Mouse (Mus musculus): ENCODE measurements around the gene Babam2. TPM values are rescaled to one million over a fixed set of nuclear protein-coding genes. Genes with fewer than 3 reads are reported as not detected.

Gene Babam2
- polyA plus RNA-seq, 1 experiment = 92.8 TPM

DNA sequence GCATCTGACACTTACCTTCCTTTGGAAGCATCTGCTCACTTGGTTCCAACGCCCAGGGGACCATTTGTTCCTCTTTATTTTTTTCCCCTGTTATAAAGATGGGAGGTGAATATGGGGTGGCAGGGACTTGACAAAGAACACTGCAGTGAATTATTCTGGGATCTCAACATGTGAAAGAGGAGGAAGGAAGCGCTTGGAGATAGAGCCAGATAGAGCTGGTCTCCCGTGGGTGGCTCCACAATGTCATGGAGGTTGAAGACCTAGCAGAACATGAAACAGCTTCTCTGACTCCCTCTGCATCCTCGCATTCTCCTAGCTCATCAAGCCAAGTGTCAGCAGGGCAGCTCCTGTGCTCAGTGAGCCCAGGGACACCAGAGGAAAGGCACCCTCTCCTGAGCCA, 312.6 kb downstream of the Babam2 start:
- Histone ChIP-seq H3K27me3 (ENCODE audit: control insufficient read depth, insufficient read depth, low read length, poor library complexity, severe bottlenecking) (no peaks in the 10 kb centered on the region), H3K36me3 (ENCODE audit: control insufficient read depth, insufficient read depth, low read length, poor library complexity, severe bottlenecking) (no peaks in the 10 kb centered on the region), H3K9ac (ENCODE audit: low read depth, poor library complexity, severe bottlenecking) (no peak overlapping the region), H3K4me3 (ENCODE audit: low read depth, low read length) (no peak overlapping the region), H3K9me3 (replicated peaks; ENCODE audit: control insufficient read depth, insufficient read depth, low read length, poor library complexity, severe bottlenecking) (no peaks in the 10 kb centered on the region), H3K27ac (ENCODE audit: insufficient read depth, low read length) (no peak overlapping the region), H3K4me1 (ENCODE audit: control insufficient read depth, insufficient read depth, low read length) (no peaks in the 10 kb centered on the region)
- TF ChIP-seq POLR2A (IDR thresholded peaks at IDR 0.05; ENCODE audit: insufficient read depth, low read length) (no peak), EP300 (IDR thresholded peaks at IDR 0.05; ENCODE audit: insufficient read depth, low read depth, low read length) (no peak)

DNA sequence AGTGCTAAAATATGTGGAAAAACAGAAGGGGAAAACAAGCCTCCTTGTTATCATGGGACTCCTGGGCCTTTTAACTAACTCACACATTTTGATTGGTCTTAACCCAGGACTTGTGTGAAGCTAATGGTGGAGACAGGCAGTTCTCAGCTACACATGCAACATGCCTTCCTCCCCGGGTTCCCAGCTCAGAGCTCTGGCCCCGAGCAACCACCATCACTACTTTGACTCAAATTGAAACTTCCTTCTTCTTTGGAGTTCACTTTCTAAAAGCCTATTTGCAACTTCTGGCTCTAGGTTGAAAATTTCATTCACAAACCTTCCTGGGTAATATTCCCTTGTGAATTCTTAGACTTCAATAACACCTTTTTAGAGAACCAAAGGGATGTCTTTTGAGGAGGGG, 315.6 kb downstream of the Babam2 start:
- Histone ChIP-seq H3K4me1 (ENCODE audit: control insufficient read depth, insufficient read depth, low read length) (peaks cover 1% of the 10 kb centered on the region), H3K27ac (ENCODE audit: insufficient read depth, low read length) (no peak overlapping the region), H3K4me3 (ENCODE audit: low read depth, low read length) (no peak overlapping the region), H3K9me3 (replicated peaks; ENCODE audit: control insufficient read depth, insufficient read depth, low read length, poor library complexity, severe bottlenecking) (no peaks in the 10 kb centered on the region), H3K36me3 (ENCODE audit: control insufficient read depth, insufficient read depth, low read length, poor library complexity, severe bottlenecking) (no peaks in the 10 kb centered on the region), H3K27me3 (ENCODE audit: control insufficient read depth, insufficient read depth, low read length, poor library complexity, severe bottlenecking) (no peaks in the 10 kb centered on the region), H3K9ac (ENCODE audit: low read depth, poor library complexity, severe bottlenecking) (no peak overlapping the region)
- TF ChIP-seq POLR2A (IDR thresholded peaks at IDR 0.05; ENCODE audit: insufficient read depth, low read length) (no peak), EP300 (IDR thresholded peaks at IDR 0.05; ENCODE audit: insufficient read depth, low read depth, low read length) (no peak), CTCF (IDR thresholded peaks at IDR 0.05; ENCODE audit: low read depth, low read length) (no peak)

DNA sequence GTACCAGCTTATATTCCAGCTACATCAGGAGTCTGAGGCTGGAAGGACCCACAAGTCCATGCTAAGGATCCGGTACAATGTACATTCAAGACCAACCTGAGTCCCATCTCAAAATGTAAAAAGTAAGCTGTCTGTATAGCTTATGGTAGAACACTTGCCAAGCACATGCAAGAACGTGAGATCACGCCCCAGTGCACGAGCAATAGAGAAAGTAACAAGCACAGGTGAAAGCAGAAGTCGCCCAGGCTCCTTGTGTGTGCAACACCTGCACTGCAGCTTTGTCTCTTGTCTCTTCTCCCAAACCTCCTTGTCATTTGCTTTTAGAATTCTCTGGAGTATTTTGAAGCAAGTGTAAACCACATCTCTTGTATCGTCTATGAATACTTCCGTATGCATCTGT, 317.3 kb downstream of the Babam2 start:
- Histone ChIP-seq H3K4me1 (ENCODE audit: control insufficient read depth, insufficient read depth, low read length) (peaks cover 1% of the 10 kb centered on the region), H3K27me3 (ENCODE audit: control insufficient read depth, insufficient read depth, low read length, poor library complexity, severe bottlenecking) (no peaks in the 10 kb centered on the region), H3K9ac (ENCODE audit: low read depth, poor library complexity, severe bottlenecking) (no peak overlapping the region), H3K4me3 (ENCODE audit: low read depth, low read length) (no peak overlapping the region), H3K9me3 (replicated peaks; ENCODE audit: control insufficient read depth, insufficient read depth, low read length, poor library complexity, severe bottlenecking) (no peaks in the 10 kb centered on the region), H3K36me3 (ENCODE audit: control insufficient read depth, insufficient read depth, low read length, poor library complexity, severe bottlenecking) (no peaks in the 10 kb centered on the region), H3K27ac (ENCODE audit: insufficient read depth, low read length) (no peak overlapping the region)
- TF ChIP-seq CTCF (IDR thresholded peaks at IDR 0.05; ENCODE audit: low read depth, low read length) = no peak

DNA sequence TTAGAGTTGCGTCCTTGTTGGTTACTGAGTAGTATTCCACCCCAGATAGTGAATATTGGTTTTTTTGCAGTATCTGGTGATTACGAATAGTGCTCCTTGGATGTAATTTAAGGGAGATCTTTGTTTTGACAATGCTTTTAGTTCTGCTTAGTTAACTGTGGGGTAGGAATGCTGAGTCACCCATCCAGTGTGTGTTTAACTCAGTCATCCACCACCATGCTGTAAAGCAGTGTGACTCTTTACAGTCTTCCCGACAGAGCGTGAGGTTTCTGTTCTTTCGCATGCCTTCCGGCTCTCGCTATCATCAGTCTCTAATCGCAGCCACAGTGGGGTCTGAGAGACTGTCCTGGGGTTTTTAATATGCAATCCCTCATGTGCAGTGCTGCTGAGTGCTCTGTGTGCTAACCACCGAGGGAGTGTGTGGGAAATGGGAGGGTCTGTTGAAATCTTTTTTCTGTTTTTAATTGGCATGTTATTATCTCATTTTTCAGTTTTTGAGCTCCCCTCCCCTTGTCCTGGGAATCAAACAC, 318.5 kb downstream of the Babam2 start:
- H3K4me1 ChIP-seq (ENCODE audit: control insufficient read depth, insufficient read depth, low read length) = peaks cover 1% of the 10 kb centered on the region
- H3K27me3 ChIP-seq (ENCODE audit: control insufficient read depth, insufficient read depth, low read length, poor library complexity, severe bottlenecking) = no peaks in the 10 kb centered on the region
- H3K4me3 ChIP-seq (ENCODE audit: low read depth, low read length) = no peak overlapping the region
- H3K9me3 ChIP-seq (replicated peaks; ENCODE audit: control insufficient read depth, insufficient read depth, low read length, poor library complexity, severe bottlenecking) = no peaks in the 10 kb centered on the region
- H3K36me3 ChIP-seq (ENCODE audit: control insufficient read depth, insufficient read depth, low read length, poor library complexity, severe bottlenecking) = no peaks in the 10 kb centered on the region
- H3K9ac ChIP-seq (ENCODE audit: low read depth, poor library complexity, severe bottlenecking) = no peak overlapping the region
- H3K27ac ChIP-seq (ENCODE audit: insufficient read depth, low read length) = no peak overlapping the region
- no peak for TF ChIP-seq CTCF (IDR thresholded peaks at IDR 0.05; ENCODE audit: low read depth, low read length)
- no peak for TF ChIP-seq EP300 (IDR thresholded peaks at IDR 0.05; ENCODE audit: insufficient read depth, low read depth, low read length)
- no peak for TF ChIP-seq POLR2A (IDR thresholded peaks at IDR 0.05; ENCODE audit: insufficient read depth, low read length)

DNA sequence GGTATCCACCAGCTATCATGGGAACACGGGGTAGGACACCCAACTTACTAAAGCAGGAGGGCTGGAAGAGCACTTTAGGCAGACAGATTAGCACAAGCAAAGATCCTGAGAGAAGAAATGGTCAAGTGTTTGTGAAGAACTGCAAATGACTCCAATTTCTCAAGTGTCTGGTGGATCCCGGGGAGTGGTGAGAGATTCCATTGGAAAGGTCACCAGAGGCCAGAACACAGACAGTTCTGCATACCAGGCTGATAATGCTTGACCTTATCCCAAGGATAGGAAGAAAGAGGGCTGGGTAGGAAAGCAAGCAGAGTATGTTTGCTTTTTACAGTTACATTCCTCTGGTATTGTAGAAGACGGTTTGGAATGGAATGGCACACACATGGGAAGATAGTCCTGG, 320.2 kb downstream of the Babam2 start:
- Histone ChIP-seq H3K27ac (ENCODE audit: insufficient read depth, low read length) (peak overlapping the region; percentile 48; the same call in 1 of the 2 replicates), H3K9me3 (replicated peaks; ENCODE audit: control insufficient read depth, insufficient read depth, low read length, poor library complexity, severe bottlenecking) (no peaks in the 10 kb centered on the region), H3K4me1 (ENCODE audit: control insufficient read depth, insufficient read depth, low read length) (peaks cover 1% of the 10 kb centered on the region), H3K9ac (ENCODE audit: low read depth, poor library complexity, severe bottlenecking) (no peak overlapping the region), H3K36me3 (ENCODE audit: control insufficient read depth, insufficient read depth, low read length, poor library complexity, severe bottlenecking) (no peaks in the 10 kb centered on the region), H3K4me3 (ENCODE audit: low read depth, low read length) (no peak overlapping the region), H3K27me3 (ENCODE audit: control insufficient read depth, insufficient read depth, low read length, poor library complexity, severe bottlenecking) (no peaks in the 10 kb centered on the region)
- TF ChIP-seq POLR2A (IDR thresholded peaks at IDR 0.05; ENCODE audit: insufficient read depth, low read length) (no peak), CTCF (IDR thresholded peaks at IDR 0.05; ENCODE audit: low read depth, low read length) (no peak), EP300 (IDR thresholded peaks at IDR 0.05; ENCODE audit: insufficient read depth, low read depth, low read length) (no peak)

DNA sequence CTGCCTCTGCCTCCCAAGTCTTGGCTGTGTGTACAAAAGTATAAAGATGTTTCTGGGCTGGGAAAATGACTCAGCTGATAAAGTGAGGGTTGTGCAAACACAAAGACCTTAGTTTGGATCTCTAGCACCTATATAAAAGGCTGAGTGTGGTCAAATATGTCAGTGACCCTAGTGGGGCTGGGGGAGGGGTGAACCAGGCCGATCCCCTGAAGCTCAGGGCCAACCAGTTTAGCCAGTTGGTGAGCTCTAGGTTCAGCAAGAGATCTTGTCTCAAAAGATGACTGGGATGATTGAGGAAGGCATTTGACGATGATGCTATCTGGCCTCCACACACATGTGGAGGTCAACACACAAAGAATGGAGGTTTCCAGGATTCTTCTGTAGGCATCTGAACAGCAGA, 320.8 kb downstream of the Babam2 start:
- Histone ChIP-seq H3K4me3 (ENCODE audit: low read depth, low read length) (no peak overlapping the region), H3K4me1 (ENCODE audit: control insufficient read depth, insufficient read depth, low read length) (peaks cover 1% of the 10 kb centered on the region), H3K9me3 (replicated peaks; ENCODE audit: control insufficient read depth, insufficient read depth, low read length, poor library complexity, severe bottlenecking) (no peaks in the 10 kb centered on the region), H3K27me3 (ENCODE audit: control insufficient read depth, insufficient read depth, low read length, poor library complexity, severe bottlenecking) (no peaks in the 10 kb centered on the region), H3K36me3 (ENCODE audit: control insufficient read depth, insufficient read depth, low read length, poor library complexity, severe bottlenecking) (no peaks in the 10 kb centered on the region), H3K9ac (ENCODE audit: low read depth, poor library complexity, severe bottlenecking) (no peak overlapping the region), H3K27ac (ENCODE audit: insufficient read depth, low read length) (no peak overlapping the region)
- TF ChIP-seq POLR2A (IDR thresholded peaks at IDR 0.05; ENCODE audit: insufficient read depth, low read length) = no peak
- TF ChIP-seq CTCF (IDR thresholded peaks at IDR 0.05; ENCODE audit: low read depth, low read length) = no peak
- TF ChIP-seq EP300 (IDR thresholded peaks at IDR 0.05; ENCODE audit: insufficient read depth, low read depth, low read length) = no peak
